Mouse (Mus musculus) lung, adult 2 months (tissue): ENCODE data around the gene Ak5. TPM values are rescaled to one million over a fixed set of nuclear protein-coding genes. Genes with fewer than 3 reads are reported as not detected.
"Not testable (repeated sequence)": the region's sequence is repeated elsewhere in the genome, so short reads cannot be mapped to it uniquely, and the experiment has no call there.

ENCODE experiments used
- DNase-seq: peaks from one replicate; pipeline ENCODE4 v3.0.0; 2022
- H3K4me1 ChIP-seq: fragments of 200-500 bp; 2 replicates; pipeline ENCODE4 v1.6.1; 2011; ENCODE audit warnings: low read length; ENCODE audit not compliant: control insufficient read depth, insufficient read depth
- H3K4me3 ChIP-seq: fragments of 200-500 bp; replicated peaks from 2 replicates; pipeline ENCODE3; 2011; ENCODE audit warnings: low read depth, mild to moderate bottlenecking, control low read depth, low read length; ENCODE audit errors: extremely low read depth
- CTCF ChIP-seq: fragments of 200-500 bp; IDR thresholded peaks from 2 replicates; pipeline ENCODE4 v1.5.1; 2011; ENCODE audit warnings: mild to moderate bottlenecking, low read length, control low read depth; ENCODE audit not compliant: insufficient read depth
- POLR2A ChIP-seq: fragments of 200-500 bp; IDR thresholded peaks from 2 replicates; pipeline ENCODE4 v1.6.1; 2011; ENCODE audit warnings: low read depth, mild to moderate bottlenecking, control low read depth, low read length, borderline replicate concordance; ENCODE audit errors: extremely low read depth
- WGBS: fragments of 180-500 bp; shearing (Covaris S2); methylation state at CpG from one replicate; pipeline ENCODE4 v1.1.7; 2018; 5-methylcytosine and 5-hydroxymethylcytosine counted together
- polyA plus RNA-seq: library from polyadenylated mRNA; depleted of rRNA; stranded (reverse); fragments of >200 nt; gene quantifications from 2 replicates; pipeline ENCODE4 v1.2.3, GENCODE M21; 2012

The Ak5 gene
- polyA plus RNA-seq, 1 experiment = 0.17 TPM

GRCm38 (mm10) chr3:152644610-152645009 is 23.6 kb downstream of the Ak5 start:
- WGBS = 91% methylated on average over 5 of the region's 5 CpGs
- Histone ChIP-seq H3K4me3 (no peak overlapping the region), H3K4me1 (no peaks in the 10 kb centered on the region)
- no peak for DNase-seq
- no peak for TF ChIP-seq POLR2A
- no peak for TF ChIP-seq CTCF

DNA sequence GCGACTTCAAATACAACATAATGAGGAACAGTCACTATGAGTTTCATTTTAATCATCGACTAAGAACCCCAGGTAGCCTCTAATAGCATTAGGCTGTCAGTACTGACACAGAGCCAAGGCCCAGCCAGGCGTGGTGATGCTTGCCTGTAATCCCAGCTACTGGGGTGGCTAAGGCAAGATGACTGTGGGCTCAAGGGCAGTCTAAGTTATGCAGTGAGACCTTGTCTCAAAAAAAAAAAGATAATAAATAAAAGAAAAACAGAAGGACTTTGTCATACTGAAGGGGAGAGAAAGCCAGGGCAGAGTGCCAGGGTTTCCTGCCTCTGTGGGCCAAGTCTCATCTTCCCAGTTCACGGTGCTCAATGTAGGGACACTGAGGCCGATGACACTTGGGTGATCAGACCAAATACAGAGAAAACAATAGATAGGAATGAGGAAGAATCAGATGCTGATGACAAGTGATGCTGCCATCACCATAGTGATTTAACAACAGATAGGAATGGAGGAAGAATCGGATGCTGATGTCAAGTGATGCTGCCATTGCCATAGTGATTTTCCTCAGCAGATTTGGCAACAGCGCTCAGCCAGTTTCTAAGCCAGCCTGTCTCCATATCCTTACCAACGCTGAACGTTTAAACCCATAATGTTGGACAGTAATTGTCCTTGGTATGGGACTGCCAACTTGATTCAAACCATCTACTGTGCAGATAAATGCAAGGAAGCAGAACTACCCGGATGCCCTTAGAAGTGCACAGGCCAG is 42.9 kb downstream of the Ak5 start:
- TF ChIP-seq CTCF (no peak), POLR2A (no peak)
- Histone ChIP-seq H3K4me3 (no peak overlapping the region), H3K4me1 (no peaks in the 10 kb centered on the region)
- DNase-seq = no peak
- 78% methylated on average over 10 of the region's 10 CpGs for WGBS

DNA sequence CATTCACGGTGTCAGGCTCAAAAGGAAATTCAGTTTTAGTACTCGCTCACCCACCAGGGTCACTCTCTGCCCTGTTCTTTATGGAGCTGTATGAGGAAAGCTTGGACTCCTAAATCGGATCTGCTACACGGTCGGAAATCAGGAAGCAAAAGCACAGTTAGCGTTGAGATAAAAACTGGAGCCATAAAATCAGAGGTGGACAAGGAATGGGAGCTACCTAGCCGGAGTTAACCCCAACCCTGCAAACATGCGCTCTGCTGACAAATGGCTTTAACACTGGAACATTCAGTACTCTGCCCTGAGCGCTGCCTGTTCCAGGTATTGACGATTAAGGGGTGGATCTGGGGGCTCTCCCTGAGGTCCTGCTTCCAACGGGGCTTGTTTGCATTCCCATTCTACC is 47.6 kb downstream of the Ak5 start:
- Histone ChIP-seq H3K4me1 (no peaks in the 10 kb centered on the region), H3K4me3 (no peak overlapping the region)
- no peak for DNase-seq
- TF ChIP-seq CTCF (no peak), POLR2A (no peak)
- 67% methylated on average over 11 of the region's 11 CpGs for WGBS

DNA sequence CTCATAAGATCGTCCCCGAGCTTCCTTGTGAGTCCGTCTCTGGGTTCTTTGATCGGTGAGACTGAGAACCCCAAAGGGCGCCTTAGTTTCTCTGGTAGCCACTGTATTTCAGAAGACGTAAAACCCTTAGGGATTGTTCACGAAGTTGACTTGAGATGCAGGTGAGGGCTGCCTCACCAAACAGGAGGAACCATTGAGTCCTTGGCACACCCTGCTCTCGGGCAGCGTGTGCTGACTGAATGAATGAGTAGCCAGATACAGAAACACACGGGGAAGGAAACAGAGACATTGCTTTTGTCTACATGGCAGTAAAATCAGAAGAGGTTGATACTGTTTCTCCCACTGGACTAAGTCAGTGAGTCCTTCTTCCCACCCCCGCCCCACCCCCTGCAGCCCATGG is 48.1 kb downstream of the Ak5 start:
- DNase-seq = no peak
- WGBS = 86% methylated on average over 11 of the region's 11 CpGs
- TF ChIP-seq CTCF = no peak
- TF ChIP-seq POLR2A = no peak
- no peak overlapping the region for H3K4me3 ChIP-seq
- no peaks in the 10 kb centered on the region for H3K4me1 ChIP-seq

DNA sequence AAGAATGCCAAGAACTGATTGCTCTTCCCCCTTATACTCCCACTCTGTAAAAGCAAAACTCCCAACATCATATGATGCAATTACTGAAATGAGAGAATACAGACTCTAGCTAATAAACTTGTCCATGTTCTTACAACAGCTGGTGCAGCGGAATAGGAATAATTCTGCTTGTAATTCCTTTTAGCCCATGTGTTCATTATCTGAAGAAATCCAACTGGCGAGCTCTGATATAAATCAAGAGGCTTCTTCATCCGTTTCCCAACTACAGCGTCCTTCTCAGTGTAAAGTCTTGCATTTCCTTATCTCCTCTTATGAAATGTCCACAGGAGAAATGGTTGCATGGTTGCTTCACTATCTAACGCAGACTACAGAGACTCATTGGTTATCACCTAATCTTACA is 59.1 kb downstream of the Ak5 start:
- TF ChIP-seq CTCF (no peak), POLR2A (no peak)
- 83% methylated on average over 5 of the region's 5 CpGs for WGBS
- H3K4me1 ChIP-seq = no peaks in the 10 kb centered on the region
- DNase-seq = no peak
- no peak overlapping the region for H3K4me3 ChIP-seq

DNA sequence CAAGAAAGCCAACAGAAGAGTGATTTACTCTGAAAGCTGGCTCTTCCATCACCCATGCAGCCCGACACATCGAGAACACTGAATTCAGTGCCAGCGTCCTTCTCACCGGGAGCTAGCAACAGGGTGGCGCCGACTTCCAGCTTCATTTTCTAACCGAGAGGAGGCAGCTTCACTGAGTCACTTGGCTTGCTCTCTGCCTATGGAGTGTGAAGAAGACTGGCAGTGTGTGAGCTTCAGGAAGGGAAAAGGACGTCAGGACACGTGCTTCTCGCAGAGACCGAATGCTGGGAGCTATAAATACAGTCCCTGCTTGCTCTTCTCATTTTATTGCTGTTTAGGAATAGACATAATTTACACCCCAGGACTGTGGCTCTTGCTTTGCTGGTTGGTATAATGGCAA is 62.3 kb downstream of the Ak5 start:
- Histone ChIP-seq H3K4me3 (no peak overlapping the region), H3K4me1 (no peaks in the 10 kb centered on the region)
- no peak for TF ChIP-seq POLR2A
- no peak for TF ChIP-seq CTCF
- DNase-seq = no peak
- 55% methylated on average over 11 of the region's 11 CpGs for WGBS

DNA sequence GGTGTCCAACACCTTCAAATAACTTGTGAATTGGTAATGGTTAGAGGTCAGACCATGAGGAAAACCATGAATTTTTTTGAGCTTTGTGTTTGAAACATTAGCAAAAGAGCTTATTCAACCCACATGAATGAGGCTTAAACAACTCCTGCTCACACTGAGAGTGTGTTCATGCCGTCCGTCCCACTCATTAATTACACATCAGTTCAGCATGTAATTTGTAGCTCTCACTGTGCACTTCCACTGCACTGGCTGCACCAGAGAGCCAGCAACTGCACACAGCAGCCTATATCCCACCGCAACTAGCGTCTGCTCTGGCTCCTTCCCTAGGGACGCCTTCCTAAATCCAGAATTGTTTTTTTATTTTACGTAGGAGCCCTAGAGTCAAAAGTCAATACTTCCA is 68.5 kb downstream of the Ak5 start:
- 77% methylated on average over 6 of the region's 6 CpGs for WGBS
- TF ChIP-seq POLR2A (no peak), CTCF (no peak)
- H3K4me3 ChIP-seq = no peak overlapping the region
- DNase-seq = no peak
- no peaks in the 10 kb centered on the region for H3K4me1 ChIP-seq

GRCm38 (mm10) chr3:152596406-152597050 is 71.6 kb downstream of the Ak5 start:
- Histone ChIP-seq H3K4me3 (no peak overlapping the region), H3K4me1 (no peaks in the 10 kb centered on the region)
- DNase-seq = no peak
- 84% methylated on average over 7 of the region's 7 CpGs for WGBS
- TF ChIP-seq CTCF = no peak
- no peak for TF ChIP-seq POLR2A

DNA sequence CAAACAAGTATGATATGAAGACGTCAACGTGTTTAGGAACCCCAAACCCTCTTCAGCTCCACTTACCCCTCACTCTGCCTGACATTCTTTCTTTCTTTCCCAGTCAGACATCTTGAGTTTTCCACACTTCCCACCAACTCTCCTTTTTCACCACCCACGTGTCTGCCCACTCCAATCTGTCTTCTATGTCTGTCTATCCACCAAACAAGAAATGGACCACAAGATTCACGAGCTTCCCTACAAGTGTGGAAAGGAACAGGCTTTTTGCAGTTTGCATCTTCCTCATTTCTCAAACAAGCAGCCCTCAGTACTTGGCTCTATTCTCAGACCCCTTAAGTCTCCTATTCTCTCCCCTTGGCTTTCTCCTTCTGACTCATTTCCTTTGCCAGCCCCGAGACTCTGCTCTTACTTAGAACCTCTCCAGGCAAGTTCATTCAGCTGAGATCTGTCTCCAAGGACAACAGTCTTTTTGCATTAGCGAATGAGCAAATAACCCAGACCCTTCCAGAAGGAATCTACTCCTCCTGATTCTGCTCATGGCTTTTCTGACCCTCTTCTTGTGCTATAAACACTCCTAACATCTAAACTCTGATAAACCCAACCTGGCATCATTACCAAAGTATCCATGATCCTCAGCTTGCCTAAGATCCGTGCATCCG is 75.3 kb downstream of the Ak5 start:
- WGBS = 39% methylated on average over 8 of the region's 8 CpGs

DNA sequence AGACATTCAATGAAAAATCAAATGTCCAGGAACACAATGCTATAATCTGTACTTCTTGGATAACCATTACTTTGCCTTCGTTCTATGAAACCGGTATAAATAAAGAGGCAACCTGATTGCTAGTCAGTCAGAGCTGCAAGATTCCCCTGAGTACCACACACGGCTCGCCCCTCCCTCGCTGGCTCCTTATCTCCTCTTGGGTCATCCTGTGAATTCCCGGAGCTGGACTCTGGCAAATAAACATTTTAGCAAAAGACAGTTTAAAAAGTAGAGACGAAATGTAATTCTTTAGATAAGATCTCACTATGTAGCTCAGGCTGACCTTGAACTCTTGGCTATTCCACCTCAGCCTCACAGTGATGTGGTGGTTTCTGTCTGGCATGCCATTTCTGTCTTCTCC is 77.7 kb downstream of the Ak5 start:
- no peak for TF ChIP-seq POLR2A
- TF ChIP-seq CTCF = no peak
- WGBS = 40% methylated on average over 7 of the region's 7 CpGs
- Histone ChIP-seq H3K4me1 (no peaks in the 10 kb centered on the region; the same call in 1 of the 2 replicates), H3K4me3 (no peak overlapping the region)
- DNase-seq = no peak

More for the DNA sequence above, 75.3 kb downstream of the Ak5 start:
- TF ChIP-seq CTCF = no peak
- TF ChIP-seq POLR2A = no peak
- Histone ChIP-seq H3K4me1 (no peaks in the 10 kb centered on the region; the same call in 1 of the 2 replicates), H3K4me3 (no peak overlapping the region)
- no peak for DNase-seq

- WGBS = 81% methylated on average over 3 of the region's 3 CpGs
- H3K4me1 ChIP-seq, DNase-seq, H3K4me3 ChIP-seq: not testable (repeated sequence)
These were observed 79.1 kb downstream of the Ak5 start for GRCm38 (mm10) chr3:152589101-152589500.
